Mouse (Mus musculus) G1E (cell line): ENCODE measurements around the gene Myom3.

Experiments used
- CTCF ChIP-seq: IDR thresholded peaks from 2 replicates; pipeline ENCODE4 v1.5.1; 2012; ENCODE audit warnings: low read depth, low read length, inconsistent platforms, mixed read lengths
- GATA1 ChIP-seq: IDR thresholded peaks from 2 replicates; pipeline ENCODE4 v1.6.1; 2012; ENCODE audit warnings: borderline replicate concordance, low read length, inconsistent platforms, mixed read lengths
- POLR2AphosphoS5 ChIP-seq: IDR thresholded peaks from 2 replicates; pipeline ENCODE4 v1.6.1; 2012; ENCODE audit warnings: low read depth, low read length, inconsistent platforms; ENCODE audit not compliant: insufficient replicate concordance
- TAL1 ChIP-seq: conservative IDR thresholded peaks from 2 replicates; pipeline ENCODE4 v1.6.1; 2012; ENCODE audit warnings: low read depth, low read length, inconsistent platforms, mixed read lengths

DNA sequence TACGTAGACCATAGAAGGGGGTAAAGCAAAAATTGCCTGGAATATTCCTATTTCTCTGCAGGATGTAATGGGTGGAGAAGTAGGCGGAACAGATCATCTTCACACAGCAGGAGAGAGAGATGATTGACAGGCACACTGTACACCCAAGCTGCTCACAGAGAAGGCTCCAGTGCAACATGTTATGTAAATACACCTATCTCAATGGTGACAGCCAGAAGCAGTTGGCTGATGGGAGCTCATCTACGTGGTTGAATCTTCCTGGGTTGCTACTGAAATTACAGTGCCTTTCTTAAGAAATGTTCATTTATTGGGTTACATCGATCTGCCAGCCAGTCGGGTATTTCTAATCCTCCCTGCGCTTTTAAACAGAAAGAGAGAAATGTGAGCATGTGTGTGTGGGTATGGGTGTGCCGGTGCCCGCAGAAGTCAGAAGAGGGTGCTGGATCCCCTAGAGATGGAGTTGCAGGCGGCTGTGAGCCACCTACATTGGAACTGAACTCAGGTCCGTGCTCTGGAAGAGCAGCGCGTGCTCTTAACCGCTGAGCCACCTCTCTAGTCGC lies 94.6 kb downstream of the Myom3 start:
- TF ChIP-seq CTCF: no peak
- no peak for TF ChIP-seq GATA1
- no peak for TF ChIP-seq TAL1
- no peak for TF ChIP-seq POLR2AphosphoS5
